Mouse (Mus musculus) thymus, postnatal 36 days (tissue): ENCODE results near the gene Sipa1l3.
A peak's percentile ranks its signal among the peaks of the same experiment; 100 is the strongest.

ENCODE experiments used
- DNase-seq, 2 experiments: peaks; one replicate each; pipeline ENCODE4 v3.0.0; 2022; ENCODE audit warnings: mixed read lengths in 2 of 2

Sipa1l3 gene

DNA sequence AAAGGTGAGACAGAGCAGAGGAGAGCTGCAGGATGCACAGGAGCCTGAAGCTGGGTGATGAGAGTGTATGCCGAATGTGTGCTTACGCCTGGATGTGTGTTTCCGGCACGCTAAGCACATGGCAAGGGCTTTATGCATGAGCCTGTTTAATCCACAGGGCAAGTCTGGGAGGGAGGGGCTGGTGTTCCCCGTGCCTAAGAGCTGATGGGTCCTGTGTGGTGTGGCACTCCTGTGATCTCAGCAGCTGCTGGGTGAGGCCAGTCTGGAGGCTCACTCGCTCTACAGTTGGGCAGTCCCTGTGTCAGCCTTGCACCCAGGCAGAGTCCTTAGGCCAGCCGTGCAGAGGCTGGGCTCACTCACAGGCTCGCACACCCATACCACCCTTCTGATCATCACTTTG, 108.0 kb downstream of the Sipa1l3 start:
- no peak for DNase-seq

DNA sequence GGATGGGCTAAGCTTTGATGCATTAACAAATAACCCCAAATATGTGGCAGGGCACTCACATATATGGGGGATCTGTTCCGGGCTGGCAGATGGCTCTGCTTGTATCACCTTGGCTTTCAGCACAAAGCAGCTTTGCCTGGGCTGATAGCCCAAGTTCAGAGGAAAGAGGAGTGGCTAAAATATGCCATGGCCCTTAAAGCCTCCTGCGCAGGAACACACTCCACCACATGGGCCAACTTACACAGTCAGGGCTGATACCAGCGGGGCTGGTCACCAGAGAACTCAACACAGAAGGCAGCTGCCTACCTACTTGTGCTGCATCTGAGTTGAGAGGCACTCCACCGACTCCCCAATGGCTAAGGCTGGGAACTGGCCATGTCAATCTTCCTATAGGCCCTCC, 111.6 kb downstream of the Sipa1l3 start:
- no peak for DNase-seq

DNA sequence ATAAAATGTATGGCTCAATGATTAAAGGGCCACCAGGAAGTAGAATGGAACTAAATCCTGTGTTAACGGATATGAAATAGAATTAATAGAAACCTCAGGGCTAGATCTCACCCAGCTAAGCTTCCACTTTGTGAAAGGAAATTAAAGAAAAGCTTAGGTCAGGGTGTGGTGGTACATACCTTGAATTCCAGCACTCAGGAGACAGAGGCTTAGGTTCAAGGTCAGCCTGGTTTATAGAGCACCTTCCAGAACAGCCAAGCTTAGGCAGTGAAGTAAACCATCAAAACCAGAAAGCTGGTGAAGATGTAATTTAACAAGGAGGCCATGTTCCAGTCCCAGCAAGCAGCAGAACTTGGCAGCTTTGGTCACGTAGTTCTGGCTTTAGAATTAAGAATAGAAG, 114.3 kb downstream of the Sipa1l3 start:
- DNase-seq: no peak

DNA sequence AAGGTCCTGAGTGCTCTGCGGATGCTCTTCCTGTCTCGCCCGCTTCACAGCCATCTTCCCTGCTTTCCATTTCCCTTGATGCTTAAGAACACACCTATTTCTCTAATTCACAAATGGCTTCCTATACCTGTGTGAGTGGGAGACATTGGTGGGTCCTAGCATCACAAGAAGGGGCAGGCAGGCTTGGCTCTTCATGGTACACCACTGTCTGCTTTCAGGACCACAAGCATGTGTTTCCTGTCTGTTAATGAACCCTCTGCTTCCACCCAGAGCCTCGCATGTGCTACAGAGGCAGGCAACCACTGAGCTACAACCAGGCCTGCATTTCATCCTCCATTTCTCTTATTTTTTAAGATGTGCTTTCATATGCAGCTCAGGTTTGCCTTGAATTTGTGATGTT, 116.4 kb downstream of the Sipa1l3 start:
- no peak for DNase-seq

DNA sequence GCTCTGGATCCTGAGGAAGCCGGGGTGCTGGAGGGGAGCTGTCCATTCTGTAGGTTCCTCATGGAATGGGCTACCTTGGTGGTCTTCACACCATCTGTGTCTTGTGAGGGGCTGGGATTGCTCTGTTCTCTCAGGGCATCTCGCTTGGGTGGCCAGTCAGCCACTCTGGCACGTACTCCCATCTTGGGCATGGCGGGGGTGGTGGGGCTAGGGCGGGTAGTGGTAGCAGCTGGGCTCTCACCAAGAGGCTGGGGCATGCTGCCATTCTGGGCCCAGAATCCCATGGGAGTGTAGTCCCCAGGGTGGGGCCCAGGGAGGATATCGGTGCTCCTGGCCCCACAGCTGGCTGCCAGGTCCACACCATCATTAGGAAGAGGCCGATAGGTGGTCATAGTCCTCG, 118.0 kb downstream of the Sipa1l3 start:
- DNase-seq: no peak

DNA sequence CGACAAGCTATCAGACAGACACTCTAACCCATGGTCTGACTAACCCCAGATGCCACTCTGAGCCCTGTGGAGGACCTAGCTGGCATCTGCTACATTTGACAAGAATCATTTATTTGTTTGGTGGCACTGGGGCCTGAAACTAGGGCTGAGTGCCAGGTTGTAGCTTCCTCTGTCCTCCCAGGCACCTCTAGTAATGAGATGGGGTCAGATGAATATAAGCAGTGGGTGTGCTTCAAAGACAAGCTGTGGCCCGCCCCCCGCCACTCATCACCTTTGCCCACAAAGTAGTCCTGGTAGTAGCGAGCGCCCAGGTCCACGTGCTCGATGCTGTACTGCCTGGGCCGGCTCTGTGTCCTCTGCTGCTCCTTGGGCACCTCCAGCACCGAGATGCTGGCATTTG, 119.4 kb downstream of the Sipa1l3 start:
- no peak for DNase-seq

DNA sequence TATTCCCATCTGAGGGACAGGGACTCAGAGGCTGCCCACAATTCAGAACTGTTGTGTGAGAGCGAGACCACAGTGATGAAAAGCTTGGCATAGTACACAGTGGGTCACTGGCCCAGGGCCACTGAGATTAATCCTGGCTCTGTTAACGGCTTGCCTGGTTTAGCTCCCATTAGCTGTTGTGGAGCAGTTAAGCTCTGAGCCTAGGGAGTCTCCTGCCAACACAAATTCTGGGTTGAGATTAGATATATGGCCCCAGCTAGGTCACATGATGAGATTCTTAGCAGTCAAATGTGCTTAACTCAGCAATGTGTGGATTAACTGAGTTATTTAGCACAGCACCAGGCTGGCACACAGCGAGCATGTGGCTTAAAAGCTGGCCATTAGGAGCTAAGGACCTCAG, 121.0 kb downstream of the Sipa1l3 start:
- no peak for DNase-seq

DNA sequence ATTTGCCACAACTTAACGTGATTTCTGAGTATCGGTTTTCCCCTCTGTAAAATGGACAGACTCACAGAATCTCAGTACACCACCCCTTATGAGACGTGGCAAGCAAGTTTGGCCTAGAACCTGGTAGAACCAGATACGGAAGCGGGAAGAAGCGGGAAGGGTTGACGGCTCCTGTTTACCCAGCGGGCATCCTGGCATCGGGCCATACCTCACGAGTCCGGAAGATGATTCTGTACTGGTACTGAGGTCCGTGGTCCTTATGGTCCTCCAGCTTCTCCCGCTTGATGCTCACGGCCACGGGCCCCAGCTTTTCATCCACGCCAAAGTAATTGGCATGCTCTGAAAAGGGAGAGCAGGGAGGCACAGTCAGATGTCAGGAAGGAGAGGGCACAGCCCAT, 121.5 kb downstream of the Sipa1l3 start:
- no peak for DNase-seq

DNA sequence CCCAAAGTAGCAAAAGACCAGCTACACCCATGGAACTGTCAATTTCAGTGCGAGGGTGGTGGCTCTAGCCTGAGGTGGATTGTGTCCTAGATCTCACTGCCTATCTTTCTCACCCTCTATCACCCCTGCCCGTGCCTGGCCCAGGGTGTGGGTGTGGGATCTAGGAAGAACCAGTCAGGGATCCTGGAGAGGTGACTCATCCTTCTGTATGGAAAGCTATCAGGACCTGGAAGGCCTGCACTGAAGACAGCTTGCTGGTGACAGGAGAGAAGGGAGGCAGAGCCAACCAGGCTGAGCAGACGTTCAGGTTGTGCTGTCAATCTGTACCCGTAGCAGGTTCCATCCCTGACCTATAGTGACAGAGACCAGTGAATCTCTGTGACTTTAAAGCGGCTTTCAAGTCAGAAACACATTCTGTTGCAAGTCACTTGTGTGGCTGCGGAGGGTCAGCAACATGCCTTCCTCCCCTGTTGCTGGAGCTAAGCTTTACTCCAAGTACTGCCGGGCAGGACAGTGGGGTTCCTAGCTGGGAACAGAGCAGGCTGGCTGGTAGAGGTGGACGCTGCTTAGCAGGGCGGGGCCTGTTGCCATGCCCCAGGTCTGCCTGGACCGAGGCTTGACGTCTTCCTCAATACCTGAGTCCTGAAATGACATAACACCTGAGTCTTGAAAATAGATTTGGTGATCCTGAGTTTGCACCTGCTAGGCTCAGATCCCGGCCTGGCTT, 122.1 kb downstream of the Sipa1l3 start:
- DNase-seq: no peak

DNA sequence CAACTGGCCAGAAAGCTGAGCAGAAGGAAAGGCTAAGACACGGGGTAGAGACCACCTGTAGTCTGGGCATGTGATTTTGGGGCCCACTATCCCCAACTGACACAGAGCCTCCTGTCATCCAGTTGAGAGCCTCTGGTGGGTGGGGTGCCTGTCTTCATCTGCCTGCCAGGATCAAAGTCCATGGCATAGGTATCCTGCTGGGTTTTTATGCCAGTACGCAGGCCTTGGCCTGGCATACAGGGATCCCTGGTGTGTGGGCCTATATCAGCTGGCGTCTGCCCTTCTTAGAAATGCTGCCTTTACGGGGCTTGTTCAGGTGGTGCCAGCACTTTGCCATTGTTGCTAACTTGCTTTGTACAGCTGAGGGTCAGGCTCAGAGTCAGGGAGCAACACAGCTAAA, 123.3 kb downstream of the Sipa1l3 start:
- no peak for DNase-seq

DNA sequence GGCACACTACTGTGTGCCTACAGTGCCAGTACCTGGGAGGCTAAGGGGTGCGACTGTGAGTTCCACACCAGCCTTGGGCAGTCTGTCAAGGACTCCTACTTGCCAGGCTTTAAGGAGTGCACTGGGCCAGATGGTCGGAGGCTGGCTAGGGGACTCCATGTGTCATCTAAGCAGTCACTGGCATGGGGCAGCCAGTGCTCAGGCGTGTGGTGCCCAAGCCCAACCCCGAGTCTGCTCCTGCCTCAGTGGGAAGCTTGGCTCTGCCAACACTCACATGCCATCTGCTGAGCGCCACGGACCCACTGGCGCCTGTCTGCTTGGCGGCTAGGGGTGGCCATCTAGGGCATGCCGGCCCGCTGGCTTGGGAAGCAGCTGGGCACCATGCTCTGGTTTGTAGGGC, 125.1 kb downstream of the Sipa1l3 start:
- no peak for DNase-seq

DNA sequence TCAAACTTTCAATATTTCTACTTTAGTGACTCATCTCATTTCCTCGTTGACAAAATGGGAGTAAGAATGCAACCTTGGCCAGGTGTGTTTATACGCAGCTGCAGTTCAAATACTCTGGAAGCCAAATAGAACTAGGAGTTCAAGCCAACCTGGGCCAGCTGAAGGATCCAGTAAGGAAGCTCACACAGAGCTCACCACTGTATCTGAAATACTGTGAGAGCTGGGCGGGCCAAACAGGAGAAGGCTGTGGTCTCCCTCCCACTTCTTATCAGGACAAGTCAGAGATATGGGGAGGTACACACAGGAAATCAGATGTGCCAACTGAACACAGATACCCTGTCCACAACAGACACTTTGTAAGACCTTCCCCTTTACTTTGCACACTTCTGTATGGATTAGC, 125.6 kb downstream of the Sipa1l3 start:
- no peak for DNase-seq

DNA sequence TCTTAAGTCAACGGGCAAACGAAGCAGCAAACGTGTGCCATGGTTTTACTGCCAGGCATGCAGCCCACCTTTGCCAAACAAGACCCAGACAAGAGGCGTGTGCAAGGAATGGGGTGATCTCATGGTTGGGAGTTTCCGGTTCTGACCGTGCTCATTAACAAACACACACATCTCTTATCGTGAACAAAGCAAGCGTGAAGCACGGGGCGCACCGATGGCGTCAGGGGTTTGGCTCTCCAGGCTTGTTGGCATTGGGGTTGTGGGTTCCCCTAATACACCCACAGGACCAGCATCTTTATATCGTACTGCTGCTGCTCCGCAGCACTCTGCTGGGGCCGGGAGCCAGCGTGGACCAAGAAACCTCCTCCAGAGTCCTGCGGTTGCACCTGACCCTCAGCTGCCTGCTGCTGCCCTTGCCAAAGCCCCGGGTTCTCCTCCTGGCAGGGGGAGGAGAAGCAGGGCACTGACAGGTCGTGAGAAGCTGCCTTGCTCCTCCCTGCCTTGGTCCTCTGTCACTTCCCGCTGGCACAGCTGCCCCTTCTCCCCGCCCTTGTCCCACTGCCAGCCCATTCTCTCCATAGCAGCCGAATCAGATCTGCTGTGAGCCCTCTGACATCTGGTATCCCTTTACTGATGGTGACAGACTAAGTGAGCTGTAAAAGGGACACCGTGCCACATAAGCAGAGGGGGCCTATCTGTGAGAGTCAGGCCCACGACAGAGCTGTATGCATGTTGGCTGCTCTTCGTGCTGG, 126.5 kb downstream of the Sipa1l3 start:
- no peak for DNase-seq

DNA sequence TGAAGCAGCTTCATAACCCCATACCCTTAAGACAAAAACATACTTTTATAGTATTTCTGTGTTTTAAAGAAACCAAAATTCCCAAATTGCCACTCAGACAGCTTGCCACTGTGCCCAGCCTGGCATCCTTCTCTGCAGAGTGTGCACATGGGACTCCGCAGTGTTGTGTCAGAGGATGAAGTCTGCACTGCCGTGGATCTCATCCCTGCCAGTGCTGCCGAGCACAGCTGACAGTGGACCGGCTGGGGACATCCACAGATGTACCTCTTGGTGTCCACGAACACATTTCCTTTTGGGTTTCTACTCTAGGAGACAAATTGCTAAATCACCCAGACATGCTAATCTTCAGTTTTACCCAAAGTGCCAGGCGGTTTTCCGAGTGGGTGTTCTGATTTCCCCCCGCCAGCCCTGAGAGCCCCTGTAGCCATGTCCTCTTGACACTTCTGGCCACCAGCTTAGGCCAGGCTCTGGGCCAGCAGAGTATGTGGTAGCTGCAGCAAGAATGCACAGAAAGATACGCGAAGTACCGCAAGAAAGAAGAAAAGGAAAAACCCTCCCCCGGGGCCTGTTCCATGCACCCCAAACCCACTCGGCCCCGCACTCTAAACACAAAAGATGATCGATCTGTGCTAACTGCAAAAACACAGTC, 127.2 kb downstream of the Sipa1l3 start:
- DNase-seq: no peak

DNA sequence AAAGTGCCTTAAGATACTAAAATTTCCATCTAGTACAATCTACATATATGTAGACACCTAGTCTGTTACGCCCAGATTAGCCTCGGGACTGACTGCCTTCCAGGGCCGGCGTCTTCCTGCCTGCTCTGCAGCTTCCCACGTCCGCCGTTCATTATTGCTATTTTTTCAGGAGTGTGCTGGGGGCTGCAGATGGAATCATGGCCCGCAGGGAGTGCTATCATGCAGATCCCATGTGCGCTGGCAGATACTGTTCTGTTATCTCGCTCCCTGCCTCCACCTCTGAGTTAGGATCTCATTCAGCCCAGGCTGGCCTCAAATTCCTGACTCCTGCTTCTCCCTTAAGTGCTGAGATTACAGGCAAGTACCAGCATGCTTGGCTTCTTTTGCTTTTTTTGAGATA, 128.2 kb downstream of the Sipa1l3 start:
- no peak for DNase-seq

DNA sequence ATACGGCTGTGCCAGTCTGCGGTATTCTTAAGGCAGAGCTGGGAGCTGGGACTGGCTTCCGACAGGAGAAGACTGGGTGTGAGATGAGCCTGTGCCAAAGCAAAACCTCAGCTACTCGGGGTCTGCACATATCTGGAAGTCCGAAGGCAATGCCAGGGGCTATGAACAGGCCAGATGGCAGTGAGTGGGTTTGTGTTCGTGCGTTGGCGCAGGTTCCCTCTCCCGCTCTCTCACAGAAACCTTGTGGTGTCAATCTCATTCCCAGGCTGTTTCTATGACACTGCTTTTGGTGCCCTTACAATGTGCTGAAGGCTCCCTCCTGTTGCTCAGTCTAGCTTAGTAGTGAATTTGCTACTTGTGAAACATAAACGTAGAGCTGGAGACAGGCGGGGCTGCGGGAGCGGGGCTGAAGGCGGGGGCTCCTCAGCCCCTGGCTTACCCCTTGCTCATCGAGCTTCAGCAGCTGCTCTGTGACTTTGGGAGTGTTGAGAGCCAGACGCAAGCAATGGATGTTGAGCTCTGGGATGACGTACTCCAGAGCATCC, 130.8 kb downstream of the Sipa1l3 start:
- no peak for DNase-seq

DNA sequence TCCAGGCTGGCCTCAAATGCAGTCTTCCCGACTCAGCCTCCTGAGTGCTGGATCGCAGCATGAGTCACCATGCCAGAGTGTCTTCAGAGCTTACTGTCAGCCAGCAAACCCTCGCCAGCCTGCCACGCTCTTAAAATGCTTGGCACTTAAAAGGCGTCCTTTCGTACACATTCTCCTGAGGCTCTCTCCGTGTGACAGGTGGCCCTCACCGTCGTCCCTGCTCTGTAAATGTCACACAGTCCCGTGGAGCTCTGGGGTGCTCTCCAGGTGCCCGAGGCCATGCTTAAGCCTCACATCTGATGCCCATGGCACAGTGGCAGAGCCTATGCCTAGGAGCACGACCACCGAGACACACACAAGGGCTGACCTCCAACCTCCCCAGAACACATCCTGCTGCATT, 132.1 kb downstream of the Sipa1l3 start:
- DNase-seq: no peak

DNA sequence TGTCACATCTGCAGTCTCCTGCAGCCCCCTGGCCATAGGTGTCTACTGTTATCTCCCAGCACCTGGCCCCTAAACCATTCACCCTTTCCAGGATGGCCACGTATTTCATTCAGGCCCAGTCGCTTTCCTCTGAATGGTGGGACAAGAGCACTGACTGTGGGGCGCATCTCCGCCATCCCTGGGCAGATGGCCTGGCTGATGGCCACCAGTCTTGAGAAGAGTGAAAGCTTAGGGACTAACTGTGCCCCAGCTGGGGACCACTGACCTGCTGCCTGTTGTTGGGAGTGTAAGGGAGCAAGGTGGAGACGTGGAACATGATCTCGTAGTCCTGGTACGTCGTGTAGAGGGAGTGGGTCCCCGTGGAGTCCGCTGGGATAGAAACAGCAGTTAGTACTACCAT, 132.7 kb downstream of the Sipa1l3 start:
- DNase-seq: no peak

DNA sequence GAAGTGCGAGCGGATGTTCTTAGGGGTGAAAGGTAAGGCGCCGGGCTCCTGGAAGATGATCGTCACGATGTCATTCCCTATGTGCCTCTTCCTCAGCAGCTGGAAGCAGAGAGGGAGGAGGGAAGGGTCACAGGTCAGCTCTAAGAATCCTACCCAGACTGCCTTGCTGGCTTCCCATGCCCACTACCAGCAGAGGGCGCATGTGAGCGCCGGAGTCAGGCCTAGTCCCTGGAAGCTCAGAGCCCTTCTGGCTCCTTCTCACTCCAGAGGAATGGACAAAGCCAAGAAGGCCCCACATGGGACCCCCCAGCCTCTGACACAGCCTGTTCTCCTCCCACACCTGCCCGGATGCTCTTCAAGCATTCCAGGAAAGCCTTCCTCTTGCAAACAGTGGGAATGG, 135.2 kb downstream of the Sipa1l3 start:
- peak; percentile 69 to 78 for DNase-seq

DNA sequence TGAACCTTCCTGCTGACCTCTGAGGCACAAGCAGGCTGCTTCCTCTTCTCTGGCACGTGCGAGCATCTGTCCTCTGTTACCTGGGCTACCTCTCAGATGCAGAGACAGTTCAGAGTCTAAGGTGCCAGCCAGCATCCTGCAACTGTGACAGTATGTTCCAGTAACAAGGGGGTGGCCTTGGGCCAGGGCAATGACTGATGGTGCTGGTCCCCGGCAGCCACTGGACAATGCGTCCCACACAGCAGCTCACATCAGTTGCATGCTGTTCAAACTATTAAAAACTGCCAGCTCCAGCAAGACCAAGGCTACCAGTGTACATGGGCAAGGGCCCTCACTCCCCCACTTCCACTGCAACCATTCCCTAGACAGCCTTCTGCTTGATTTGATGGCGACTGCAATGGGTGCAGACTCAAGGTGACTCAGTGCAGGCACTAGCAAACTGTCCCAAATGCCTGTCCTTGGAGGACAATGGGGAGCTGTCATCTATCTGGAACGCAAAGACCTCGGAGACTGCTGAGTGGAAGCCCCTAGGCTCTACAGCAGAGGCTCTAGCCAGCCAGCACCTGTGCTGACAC, 136.9 kb downstream of the Sipa1l3 start:
- DNase-seq: no peak

DNA sequence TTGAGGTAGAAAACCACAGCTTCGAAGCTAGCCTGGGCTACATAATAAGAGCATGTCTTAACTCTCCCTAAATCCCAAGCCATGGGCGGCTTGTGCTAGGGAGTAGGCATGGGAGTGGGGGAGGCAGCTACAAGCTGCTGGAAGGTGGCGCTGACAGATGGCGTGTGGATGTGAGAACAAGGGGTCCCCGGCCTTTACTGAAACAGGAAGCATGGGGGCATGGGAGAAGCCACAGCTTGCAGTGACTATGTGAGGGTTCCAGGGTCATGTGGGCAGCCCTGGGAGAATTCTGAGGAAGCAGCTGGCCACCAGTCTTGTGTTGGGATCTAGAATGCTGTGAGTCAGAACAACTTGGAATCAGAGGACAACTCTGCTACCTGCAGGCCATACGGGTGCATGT, 144.4 kb downstream of the Sipa1l3 start:
- no peak for DNase-seq

DNA sequence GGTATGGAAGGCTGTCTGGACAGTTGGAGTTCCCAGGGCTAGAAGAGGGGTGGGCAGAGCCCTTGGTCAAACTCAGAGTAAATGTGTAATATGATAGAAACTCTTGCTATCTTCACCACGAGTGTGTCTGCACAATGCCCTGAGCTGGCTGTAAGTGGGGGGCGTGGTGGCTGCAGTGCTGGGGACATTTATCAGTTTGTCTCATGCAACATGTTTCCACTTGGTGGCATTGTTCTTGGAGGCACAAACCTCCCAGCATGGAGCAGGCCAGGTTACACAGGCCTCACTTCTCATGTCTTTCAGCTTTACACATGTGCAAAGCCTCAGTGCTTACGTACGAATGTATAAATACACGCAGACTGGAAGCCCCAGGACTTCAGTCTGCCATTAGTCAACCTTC, 146.3 kb downstream of the Sipa1l3 start:
- DNase-seq: no peak

DNA sequence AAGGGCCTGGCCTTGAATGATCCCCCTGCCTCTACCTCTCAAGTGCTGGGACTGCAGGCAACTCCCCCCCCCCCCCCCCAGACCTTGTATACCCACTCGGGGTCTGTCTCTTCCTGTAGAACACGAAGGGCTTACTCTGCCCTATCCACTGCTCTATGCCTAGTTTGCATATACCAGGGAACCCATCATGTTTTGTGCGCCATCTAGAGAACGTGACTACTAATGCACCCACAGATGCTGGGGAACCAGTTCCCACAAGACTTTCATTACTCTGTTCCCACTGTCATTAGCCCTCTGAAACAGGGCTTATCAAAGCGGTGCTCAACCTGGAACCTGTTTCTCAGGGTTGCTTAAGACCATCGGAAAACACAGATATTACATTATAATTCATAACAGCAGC, 148.4 kb downstream of the Sipa1l3 start:
- no peak for DNase-seq

DNA sequence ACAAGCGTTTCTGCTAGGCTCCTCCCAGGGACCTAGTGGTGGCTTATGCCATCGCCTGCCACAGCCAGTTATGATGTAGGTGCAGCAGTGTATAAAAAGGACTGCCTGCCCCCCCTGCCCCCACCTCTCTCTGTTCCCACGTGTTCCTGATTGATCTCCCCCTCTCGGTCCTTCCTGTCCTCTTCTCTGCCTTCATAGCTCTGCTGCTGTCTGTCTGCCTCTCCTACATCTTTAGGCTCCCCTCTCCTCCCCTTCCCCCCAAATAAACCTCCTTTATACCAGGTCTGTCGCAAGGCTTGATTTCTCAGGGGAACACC, 150.5 kb downstream of the Sipa1l3 start:
- DNase-seq: peak; percentile 15 to 40
